Mouse (Mus musculus) cerebellum, adult 11-12 months (tissue): ENCODE measurements at regions not wholly inside any gene's neighbourhood (a gene's known extent, or its start where the extent isn't known, plus 50 kb on each side); places are given as distances from the start of the nearest gene placed in this dataset.

Experiments used
- DNase-seq: peaks from one replicate; pipeline ENCODE4 v3.0.0; 2022

GRCm38 (mm10) chr3:147283724-147284123 is 431.6 kb downstream of the Ttll7 start:
- DNase-seq = no peak

GRCm38 (mm10) chr3:147284357-147284756 is 432.2 kb downstream of the Ttll7 start:
- no peak for DNase-seq

GRCm38 (mm10) chr3:147285496-147285895 is 433.3 kb downstream of the Ttll7 start:
- DNase-seq = no peak

GRCm38 (mm10) chr3:147287503-147287902 is 435.3 kb downstream of the Ttll7 start:
- no peak for DNase-seq

GRCm38 (mm10) chr3:147291696-147292327 is 439.6 kb downstream of the Ttll7 start:
- DNase-seq = no peak

- no peak for DNase-seq
These were observed 445.9 kb downstream of the Ttll7 start for GRCm38 (mm10) chr3:147298065-147298464.

- no peak for DNase-seq
These were observed 473.4 kb downstream of the Ttll7 start for GRCm38 (mm10) chr3:147325522-147325921.

GRCm38 (mm10) chr3:147334301-147334700 is 482.1 kb downstream of the Ttll7 start:
- no peak for DNase-seq

- no peak for DNase-seq
These were observed 483.1 kb downstream of the Ttll7 start for GRCm38 (mm10) chr3:147335286-147335685.

GRCm38 (mm10) chr3:147339427-147339826 is 487.3 kb downstream of the Ttll7 start:
- DNase-seq = no peak

- no peak for DNase-seq
These were observed 495.3 kb downstream of the Ttll7 start for GRCm38 (mm10) chr3:147347278-147348039.

GRCm38 (mm10) chr3:147387077-147387476 is 534.9 kb downstream of the Ttll7 start:
- DNase-seq = no peak

- no peak for DNase-seq
These were observed 546.1 kb downstream of the Ttll7 start for GRCm38 (mm10) chr3:147398298-147398697.

- DNase-seq = no peak
These were observed 560.1 kb downstream of the Ttll7 start for GRCm38 (mm10) chr3:147412274-147412673.

- DNase-seq = no peak
These were observed 564.8 kb downstream of the Ttll7 start for GRCm38 (mm10) chr3:147416926-147417325.

GRCm38 (mm10) chr3:147419129-147419528 is 567.0 kb downstream of the Ttll7 start:
- no peak for DNase-seq

GRCm38 (mm10) chr3:147422196-147422595 is 570.0 kb downstream of the Ttll7 start:
- no peak for DNase-seq

- no peak for DNase-seq
These were observed 571.9 kb downstream of the Ttll7 start for GRCm38 (mm10) chr3:147423895-147424575.

GRCm38 (mm10) chr3:147428837-147429236 is 576.7 kb downstream of the Ttll7 start:
- DNase-seq = no peak

- DNase-seq = no peak
These were observed 590.9 kb downstream of the Ttll7 start for GRCm38 (mm10) chr3:147442925-147443690.

- no peak for DNase-seq
These were observed 591.5 kb downstream of the Ttll7 start for GRCm38 (mm10) chr3:147443691-147443960.

GRCm38 (mm10) chr3:147444005-147444763 is 592.0 kb downstream of the Ttll7 start:
- DNase-seq = no peak
